Mouse (Mus musculus): ENCODE results near the gene Rsl24d1. TPM values are rescaled to one million over a fixed set of nuclear protein-coding genes. Genes with fewer than 3 reads are reported as not detected.
"Not testable (repeated sequence)": the region's sequence is repeated elsewhere in the genome, so short reads cannot be mapped to it uniquely, and the experiment has no call there.

The Rsl24d1 gene
- total RNA-seq, 2 experiments from 2014 or later, result 22.6 to 42.3 TPM

- no peak for ATAC-seq (replicated peaks; ENCODE audit: low FRiP score, poor library complexity, severe bottlenecking)
These were observed 15.3 kb upstream of the Rsl24d1 start for GRCm38 (mm10) chr9:73097898-73098297.

GRCm38 (mm10) chr9:73101536-73101935 lies 11.7 kb upstream of the Rsl24d1 start, which contains the start of gene Khdc3:
Gene Khdc3, plus strand, starts transcription at chr9:73101836.
- ATAC-seq (replicated peaks; ENCODE audit: low FRiP score, poor library complexity, severe bottlenecking), result no peak

- ATAC-seq (replicated peaks; ENCODE audit: low FRiP score, poor library complexity, severe bottlenecking), result no peak
These were observed 11.0 kb upstream of the Rsl24d1 start, which contains the start of gene Gm20509 for GRCm38 (mm10) chr9:73102181-73102580. Gene Gm20509, plus strand, starts transcription at chr9:73102470.

GRCm38 (mm10) chr9:73103159-73103879 lies 9.9 kb upstream of the Rsl24d1 start:
- no peak for ATAC-seq (replicated peaks; ENCODE audit: low FRiP score, poor library complexity, severe bottlenecking)

- ATAC-seq (replicated peaks; ENCODE audit: low FRiP score, poor library complexity, severe bottlenecking), result no peak
These were observed 9.4 kb upstream of the Rsl24d1 start for GRCm38 (mm10) chr9:73103880-73104198.

- ATAC-seq (replicated peaks; ENCODE audit: low FRiP score, poor library complexity, severe bottlenecking), result no peak
These were observed 8.1 kb upstream of the Rsl24d1 start for GRCm38 (mm10) chr9:73105141-73105540.

- no peak for ATAC-seq (replicated peaks; ENCODE audit: low FRiP score, poor library complexity, severe bottlenecking)
These were observed 7.5 kb upstream of the Rsl24d1 start for GRCm38 (mm10) chr9:73105771-73106170.

- ATAC-seq (replicated peaks; ENCODE audit: low FRiP score, poor library complexity, severe bottlenecking), result not testable (repeated sequence)
These were observed 3.5 kb downstream of the Rsl24d1 start for GRCm38 (mm10) chr9:73116704-73117103.

GRCm38 (mm10) chr9:73118012-73118411 lies 4.8 kb downstream of the Rsl24d1 start:
- ATAC-seq (replicated peaks; ENCODE audit: low FRiP score, poor library complexity, severe bottlenecking), result no peak

GRCm38 (mm10) chr9:73121735-73122134 lies 8.5 kb downstream of the Rsl24d1 start:
- no peak for ATAC-seq (replicated peaks; ENCODE audit: low FRiP score, poor library complexity, severe bottlenecking)

GRCm38 (mm10) chr9:73125043-73125570 lies 11.9 kb downstream of the Rsl24d1 start:
- ATAC-seq (replicated peaks; ENCODE audit: low FRiP score, poor library complexity, severe bottlenecking), result no peak

GRCm38 (mm10) chr9:73127457-73127856 lies 14.2 kb downstream of the Rsl24d1 start:
- ATAC-seq (replicated peaks; ENCODE audit: low FRiP score, poor library complexity, severe bottlenecking), result no peak

GRCm38 (mm10) chr9:73129875-73130274 lies 16.6 kb downstream of the Rsl24d1 start:
- ATAC-seq (replicated peaks; ENCODE audit: low FRiP score, poor library complexity, severe bottlenecking), result no peak

- ATAC-seq (replicated peaks; ENCODE audit: low FRiP score, poor library complexity, severe bottlenecking), result no peak
These were observed 17.3 kb downstream of the Rsl24d1 start for GRCm38 (mm10) chr9:73130529-73130928.

- ATAC-seq (replicated peaks; ENCODE audit: low FRiP score, poor library complexity, severe bottlenecking), result no peak
These were observed 24.2 kb downstream of the Rsl24d1 start for GRCm38 (mm10) chr9:73137341-73137886.

- no peak for ATAC-seq (replicated peaks; ENCODE audit: low FRiP score, poor library complexity, severe bottlenecking)
These were observed 41.1 kb downstream of the Rsl24d1 start for GRCm38 (mm10) chr9:73154347-73154746.

GRCm38 (mm10) chr9:73157968-73158367 lies 44.7 kb downstream of the Rsl24d1 start:
- ATAC-seq (replicated peaks; ENCODE audit: low FRiP score, poor library complexity, severe bottlenecking), result 0 out of 2 replicates have a peak, but pooled peaks have one; percentile 49

- ATAC-seq (replicated peaks; ENCODE audit: low FRiP score, poor library complexity, severe bottlenecking), result no peak
These were observed 46.0 kb downstream of the Rsl24d1 start for GRCm38 (mm10) chr9:73159265-73159664.

GRCm38 (mm10) chr9:73162571-73163333 lies 49.5 kb downstream of the Rsl24d1 start:
- no peak for ATAC-seq (replicated peaks; ENCODE audit: low FRiP score, poor library complexity, severe bottlenecking)

- ATAC-seq (replicated peaks; ENCODE audit: low FRiP score, poor library complexity, severe bottlenecking), result no peak
These were observed 52.4 kb downstream of the Rsl24d1 start for GRCm38 (mm10) chr9:73165631-73166030.

All from erythroid progenitor cell, adult 5-6 weeks (primary cell).